Comparison of ENCODE assay signal across 30 mouse cellular contexts in the genomic region with DNA sequence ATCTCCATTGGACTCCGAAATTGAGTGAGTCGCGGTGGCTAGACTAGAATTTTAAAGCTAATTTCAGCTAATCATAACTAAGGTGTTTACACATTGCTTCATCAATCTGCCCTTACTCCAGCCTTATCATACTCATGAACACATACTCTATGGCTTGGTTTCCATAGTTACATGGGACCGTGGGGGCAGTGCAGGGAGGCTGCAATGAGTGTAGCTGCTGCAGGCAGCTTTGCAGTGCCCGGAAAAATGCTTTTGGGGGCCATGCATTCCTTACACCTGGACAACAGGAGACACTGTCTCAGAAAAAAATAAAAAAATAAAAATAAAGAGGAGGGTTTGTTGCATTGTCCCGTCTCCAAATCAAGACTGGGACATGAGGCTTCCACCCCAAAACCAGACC.
DNase-seq lines count a peak whose midpoint lies in the region; ATAC-seq and TF ChIP-seq lines count a peak whose summit lies in the region.
"Had no signal": no experiment of that assay in that cellular context is flagged by ENCODE, and none has a peak within 500 bp of the region (broad histone marks: within the 10 kb centered on the region; RNA-seq: fewer than 3 reads in every experiment).

No protein-coding gene starts in this region.

- H3K27ac ChIP-seq in forebrain, postnatal 0 days (ENCODE audit: low read depth, low read length), result no peak overlapping the region
- H3K27ac ChIP-seq in forebrain, embryonic 11.5 days (ENCODE audit: low read depth, low read length), result no peak overlapping the region
- no peak overlapping the region for H3K27ac ChIP-seq in hindbrain, postnatal 0 days
- H3K27ac ChIP-seq in hindbrain, embryonic 10.5 days, result no peak overlapping the region
- H3K27ac ChIP-seq in midbrain, embryonic 15.5 days, result no peak overlapping the region
- H3K27ac ChIP-seq in midbrain, embryonic 11.5 days (ENCODE audit: low read depth, low read length), result no peak overlapping the region
- H3K27ac ChIP-seq in midbrain, postnatal 0 days (ENCODE audit: low read depth, low read length), result no peak overlapping the region
- H3K27ac ChIP-seq: embryonic facial prominence, embryonic 10.5 days; embryonic facial prominence, embryonic 15.5 days; heart, embryonic 13.5 days; liver, embryonic 12.5 days had no signal

- H3K4me1 ChIP-seq in forebrain, postnatal 0 days (ENCODE audit: insufficient read depth), result no peaks in the 10 kb centered on the region
- no peaks in the 10 kb centered on the region for H3K4me1 ChIP-seq in forebrain, embryonic 11.5 days (replicated peaks; ENCODE audit: control insufficient read depth, insufficient read depth, low read length)
- no peaks in the 10 kb centered on the region for H3K4me1 ChIP-seq in hindbrain, postnatal 0 days (ENCODE audit: insufficient read depth, low read length)
- peaks cover 11% of the 10 kb centered on the region; the same call in 1 of the 2 replicates for H3K4me1 ChIP-seq in hindbrain, embryonic 10.5 days (replicated peaks)
- H3K4me1 ChIP-seq in midbrain, embryonic 15.5 days, result no peaks in the 10 kb centered on the region
- H3K4me1 ChIP-seq in midbrain, embryonic 11.5 days (ENCODE audit: control insufficient read depth, insufficient read depth, low read length), result no peaks in the 10 kb centered on the region
- H3K4me1 ChIP-seq in midbrain, postnatal 0 days (ENCODE audit: insufficient read depth, low read length), result peaks cover 4% of the 10 kb centered on the region; the same call in 1 of the 2 replicates
- H3K4me1 ChIP-seq: heart, embryonic 13.5 days; liver, embryonic 12.5 days had no signal

- no peak for DNase-seq in forebrain, postnatal 0 days
- no peak for DNase-seq in forebrain, embryonic 11.5 days (ENCODE audit: low spot score)
- DNase-seq in hindbrain, postnatal 0 days (ENCODE audit: low spot score), result peak; percentile 41
- DNase-seq in hindbrain, embryonic 10.5 days (ENCODE audit: low spot score), result no peak
- DNase-seq in midbrain, embryonic 11.5 days (ENCODE audit: low spot score, missing footprints), result no peak
- DNase-seq in midbrain, postnatal 0 days (ENCODE audit: low spot score), result peak; percentile 34
- DNase-seq: adrenal gland, adult 8-10 months; cerebellum, adult 2 months; cerebellum, postnatal 14 days; gastrocnemius, postnatal 25 days; heart, adult 2 months; heart, postnatal 10 days; kidney, adult 9 months; kidney, postnatal 14 days; left cerebral cortex, postnatal 4 days; liver, postnatal 0 days; lung, postnatal 36 days; right cerebral cortex, postnatal 4 days; thymus, adult 18-20 months; thymus, postnatal 25 days had no signal

- no peaks in the 10 kb centered on the region for H3K36me3 ChIP-seq in forebrain, postnatal 0 days (ENCODE audit: insufficient read depth)
- no peaks in the 10 kb centered on the region for H3K36me3 ChIP-seq in forebrain, embryonic 11.5 days (ENCODE audit: control insufficient read depth, insufficient read depth, low read length)
- H3K36me3 ChIP-seq in hindbrain, postnatal 0 days (ENCODE audit: insufficient read depth, low read length), result no peaks in the 10 kb centered on the region
- no peaks in the 10 kb centered on the region for H3K36me3 ChIP-seq in hindbrain, embryonic 10.5 days
- H3K36me3 ChIP-seq in midbrain, embryonic 15.5 days (replicated peaks), result no peaks in the 10 kb centered on the region
- H3K36me3 ChIP-seq in midbrain, embryonic 11.5 days (ENCODE audit: control insufficient read depth, insufficient read depth, low read length), result no peaks in the 10 kb centered on the region
- H3K36me3 ChIP-seq in midbrain, postnatal 0 days (ENCODE audit: insufficient read depth, low read length), result no peaks in the 10 kb centered on the region
- H3K36me3 ChIP-seq: embryonic facial prominence, embryonic 10.5 days; embryonic facial prominence, embryonic 15.5 days; heart, embryonic 13.5 days; liver, embryonic 12.5 days had no signal

- no peaks in the 10 kb centered on the region for H3K9me3 ChIP-seq in forebrain, postnatal 0 days (ENCODE audit: low read length)
- H3K9me3 ChIP-seq in forebrain, embryonic 11.5 days (ENCODE audit: control insufficient read depth, low read length), result no peaks in the 10 kb centered on the region
- H3K9me3 ChIP-seq in hindbrain, postnatal 0 days (ENCODE audit: low read length), result no peaks in the 10 kb centered on the region
- H3K9me3 ChIP-seq in hindbrain, embryonic 10.5 days, result no peaks in the 10 kb centered on the region
- no peaks in the 10 kb centered on the region for H3K9me3 ChIP-seq in midbrain, embryonic 15.5 days
- H3K9me3 ChIP-seq in midbrain, embryonic 11.5 days (ENCODE audit: control insufficient read depth, low read length), result no peaks in the 10 kb centered on the region
- H3K9me3 ChIP-seq in midbrain, postnatal 0 days (ENCODE audit: low read length), result no peaks in the 10 kb centered on the region
- H3K9me3 ChIP-seq: embryonic facial prominence, embryonic 10.5 days; embryonic facial prominence, embryonic 15.5 days; heart, embryonic 13.5 days; liver, embryonic 12.5 days had no signal

- H3K27me3 ChIP-seq in forebrain, postnatal 0 days (ENCODE audit: insufficient read depth, low read length), result no peaks in the 10 kb centered on the region
- no peaks in the 10 kb centered on the region for H3K27me3 ChIP-seq in forebrain, embryonic 11.5 days (ENCODE audit: control insufficient read depth, insufficient read depth, low read length)
- no peaks in the 10 kb centered on the region for H3K27me3 ChIP-seq in hindbrain, postnatal 0 days (ENCODE audit: insufficient read depth, low read length)
- no peaks in the 10 kb centered on the region for H3K27me3 ChIP-seq in hindbrain, embryonic 10.5 days (ENCODE audit: insufficient read depth, poor library complexity, severe bottlenecking)
- no peaks in the 10 kb centered on the region for H3K27me3 ChIP-seq in midbrain, embryonic 15.5 days (replicated peaks)
- no peaks in the 10 kb centered on the region for H3K27me3 ChIP-seq in midbrain, embryonic 11.5 days (ENCODE audit: control insufficient read depth, insufficient read depth, low read length)
- no peaks in the 10 kb centered on the region for H3K27me3 ChIP-seq in midbrain, postnatal 0 days (ENCODE audit: insufficient read depth, low read length)
- H3K27me3 ChIP-seq: CH12.LX; embryonic facial prominence, embryonic 15.5 days; heart, embryonic 13.5 days had no signal

- H3K9ac ChIP-seq in forebrain, postnatal 0 days, result no peak overlapping the region
- H3K9ac ChIP-seq in forebrain, embryonic 11.5 days (ENCODE audit: low read length), result no peak overlapping the region
- no peak overlapping the region for H3K9ac ChIP-seq in hindbrain, postnatal 0 days (replicated peaks; ENCODE audit: low read length)
- H3K9ac ChIP-seq in midbrain, embryonic 15.5 days, result no peak overlapping the region
- no peak overlapping the region for H3K9ac ChIP-seq in midbrain, embryonic 11.5 days (ENCODE audit: low read length)
- H3K9ac ChIP-seq in midbrain, postnatal 0 days (replicated peaks; ENCODE audit: low read length, poor library complexity, severe bottlenecking), result no peak overlapping the region
- H3K9ac ChIP-seq: embryonic facial prominence, embryonic 15.5 days; heart, embryonic 13.5 days; liver, embryonic 12.5 days; liver, postnatal 0 days had no signal

- peak; percentile 48 for ATAC-seq in forebrain, postnatal 0 days
- ATAC-seq in forebrain, embryonic 11.5 days (replicated peaks; ENCODE audit: low FRiP score), result no peak
- ATAC-seq in hindbrain, postnatal 0 days, result 0 out of 2 replicates have a peak, but pooled peaks have one; percentile 58
- ATAC-seq in midbrain, embryonic 15.5 days (replicated peaks), result 0 out of 2 replicates have a peak, but pooled peaks have one; percentile 47
- no peak for ATAC-seq in midbrain, embryonic 11.5 days (ENCODE audit: low FRiP score)
- ATAC-seq in midbrain, postnatal 0 days (ENCODE audit: low FRiP score), result peak; percentile 49; the same call in 1 of the 2 replicates
- no peak for ATAC-seq in granulocyte monocyte progenitor cell, adult 5-6 weeks (replicated peaks; ENCODE audit: poor library complexity, severe bottlenecking)
- ATAC-seq: activated CD4-positive, CD25-positive, alpha-beta regulatory T cell, adult 4 months; forebrain, embryonic 14.5 days; intestine, postnatal 0 days; liver, embryonic 12.5 days; liver, postnatal 0 days had no signal

- 76% methylated on average over 6 of the region's 6 CpGs for WGBS in forebrain, postnatal 0 days
- 85% methylated on average over 6 of the region's 6 CpGs for WGBS in forebrain, embryonic 11.5 days
- WGBS in hindbrain, postnatal 0 days, result 76% methylated on average over 6 of the region's 6 CpGs
- WGBS in hindbrain, embryonic 10.5 days, result 81% methylated on average over 6 of the region's 6 CpGs
- 73% methylated on average over 6 of the region's 6 CpGs for WGBS in midbrain, embryonic 15.5 days
- 86% methylated on average over 6 of the region's 6 CpGs for WGBS in midbrain, embryonic 11.5 days
- 72% methylated on average over 6 of the region's 6 CpGs for WGBS in midbrain, postnatal 0 days

- H3K4me3 ChIP-seq in forebrain, postnatal 0 days (ENCODE audit: low read depth, low read length), result no peak overlapping the region
- H3K4me3 ChIP-seq in forebrain, embryonic 11.5 days (ENCODE audit: low read depth, low read length), result no peak overlapping the region
- H3K4me3 ChIP-seq in hindbrain, postnatal 0 days (ENCODE audit: low read length), result no peak overlapping the region
- no peak overlapping the region for H3K4me3 ChIP-seq in hindbrain, embryonic 10.5 days
- H3K4me3 ChIP-seq in midbrain, embryonic 15.5 days, result no peak overlapping the region
- H3K4me3 ChIP-seq in midbrain, embryonic 11.5 days (ENCODE audit: low read depth, low read length), result no peak overlapping the region
- no peak overlapping the region for H3K4me3 ChIP-seq in midbrain, postnatal 0 days (ENCODE audit: low read depth, low read length)
- H3K4me3 ChIP-seq: embryonic facial prominence, embryonic 10.5 days; embryonic facial prominence, embryonic 15.5 days; heart, adult 2 months; heart, embryonic 13.5 days; liver, embryonic 12.5 days had no signal

- no peak overlapping the region for H3K4me2 ChIP-seq in forebrain, postnatal 0 days (ENCODE audit: low read depth)
- no peak overlapping the region for H3K4me2 ChIP-seq in forebrain, embryonic 11.5 days (ENCODE audit: low read depth, low read length, severe bottlenecking)
- no peak overlapping the region for H3K4me2 ChIP-seq in hindbrain, postnatal 0 days (ENCODE audit: low read depth, low read length)
- no peak overlapping the region for H3K4me2 ChIP-seq in midbrain, embryonic 15.5 days
- H3K4me2 ChIP-seq in midbrain, embryonic 11.5 days, result no peak overlapping the region
- no peak overlapping the region for H3K4me2 ChIP-seq in midbrain, postnatal 0 days (ENCODE audit: low read depth, low read length, poor library complexity, severe bottlenecking)
- H3K4me2 ChIP-seq: embryonic facial prominence, embryonic 15.5 days; heart, embryonic 13.5 days; liver, embryonic 12.5 days had no signal

- TF ChIP-seq CTCF in forebrain, postnatal 0 days (IDR thresholded peaks at IDR 0.05; ENCODE audit: low read depth), result no peak
- no peak for TF ChIP-seq CTCF in hindbrain, postnatal 0 days (IDR thresholded peaks at IDR 0.05; ENCODE audit: low read depth)
- no peak for TF ChIP-seq CTCF in midbrain, postnatal 0 days (IDR thresholded peaks at IDR 0.05)

Comparison
In these comparisons a context has a peak if more than half of its experiments do, and no peak if none do; other contexts are left out.
1. ATAC-seq: peak in forebrain, postnatal 0 days (single experiment), hindbrain, postnatal 0 days (single experiment), midbrain, embryonic 15.5 days (single experiment) and midbrain, postnatal 0 days (single experiment); none in forebrain, embryonic 11.5 days (single experiment), midbrain, embryonic 11.5 days (single experiment) and granulocyte monocyte progenitor cell, adult 5-6 weeks (single experiment).
2. DNase-seq: peak in hindbrain, postnatal 0 days (single experiment) and midbrain, postnatal 0 days (single experiment); none in forebrain, postnatal 0 days (single experiment), forebrain, embryonic 11.5 days (single experiment), hindbrain, embryonic 10.5 days (single experiment) and midbrain, embryonic 11.5 days (single experiment).